Mouse (Mus musculus) midbrain, postnatal 0 days (tissue): ENCODE data around the gene Zfp367. TPM values are rescaled to one million over a fixed set of nuclear protein-coding genes. Genes with fewer than 3 reads are reported as not detected.

Experiments used
- ATAC-seq: fragments of 200-750 bp; cut with Nextera tagmentation; 2 replicates; pipeline ENCODE4 v1.8.0; 2017; ENCODE audit warnings: moderate number of reproducible peaks, mild to moderate bottlenecking, moderate TSS enrichment, moderate library complexity; ENCODE audit not compliant: low FRiP score
- DNase-seq: peaks from one replicate; pipeline ENCODE4 v3.0.0-alpha.2; 2015; ENCODE audit warnings: low spot score
- H3K27ac ChIP-seq: fragments of 300-500 bp; sonication (generic); 2 replicates; pipeline ENCODE4 v1.5.1; 2014; ENCODE audit warnings: low read depth, mild to moderate bottlenecking, low read length, mixed read lengths
- H3K27me3 ChIP-seq: fragments of 300-500 bp; sonication (generic); 2 replicates; pipeline ENCODE4 v1.6.1; 2014; ENCODE audit warnings: low read length, control low read depth, mixed read lengths; ENCODE audit not compliant: insufficient read depth
- H3K36me3 ChIP-seq: fragments of 300-500 bp; sonication (generic); 2 replicates; pipeline ENCODE4 v1.6.1; 2014; ENCODE audit warnings: low read length, control low read depth, mixed read lengths; ENCODE audit not compliant: insufficient read depth
- H3K4me1 ChIP-seq: fragments of 300-500 bp; sonication (generic); 2 replicates; pipeline ENCODE4 v1.6.1; 2014; ENCODE audit warnings: mild to moderate bottlenecking, control low read depth, antibody characterized with exemption, low read length, mixed read lengths; ENCODE audit not compliant: insufficient read depth
- H3K4me2 ChIP-seq: fragments of 300-500 bp; sonication (generic); 2 replicates; pipeline ENCODE4 v1.6.1; 2014; ENCODE audit warnings: low read depth, mild to moderate bottlenecking, low read length, mixed read lengths; ENCODE audit not compliant: poor library complexity, severe bottlenecking
- H3K4me3 ChIP-seq: fragments of 300-500 bp; sonication (generic); 2 replicates; pipeline ENCODE4 v1.5.1; 2014; ENCODE audit warnings: low read depth, mild to moderate bottlenecking, low read length, moderate library complexity
- H3K9ac ChIP-seq: fragments of 300-500 bp; sonication (generic); replicated peaks from 2 replicates; pipeline ENCODE4 v1.6.1; 2014; ENCODE audit warnings: mild to moderate bottlenecking, low read length, moderate library complexity, mixed read lengths; ENCODE audit not compliant: poor library complexity, severe bottlenecking
- H3K9me3 ChIP-seq: fragments of 300-500 bp; sonication (generic); 2 replicates; pipeline ENCODE4 v1.6.1; 2016; ENCODE audit warnings: low read length, control low read depth
- CTCF ChIP-seq: IDR thresholded peaks from 2 replicates; pipeline ENCODE4 v1.5.1; 2016; ENCODE audit warnings: antibody characterized with exemption, mild to moderate bottlenecking
- WGBS: fragments of 180-500 bp; shearing (Covaris S2); extraction: QIAGEN DNeasy Blood & Tissue Kit; methylation state at CpG from one replicate; pipeline ENCODE4 v1.1.7; 2014; 5-methylcytosine and 5-hydroxymethylcytosine counted together
- polyA plus RNA-seq: library from polyadenylated mRNA; unstranded; fragments of >200 nt; fragmentation: Nextera tagmentation; extraction: Ambion mirVana; gene quantifications from 2 replicates; pipeline ENCODE4 v1.2.1, GENCODE M21; 2015
- total RNA-seq: library from RNA; depleted of rRNA; stranded (reverse); fragments of >200 nt; gene quantifications from 2 replicates; pipeline ENCODE4 v1.2.3, GENCODE M21; 2014

Gene Zfp367
- total and polyA plus RNA-seq, 2 experiments from 2014 or later = 3.4 to 7.1 TPM

- Histone ChIP-seq H3K9ac (no peak overlapping the region), H3K4me3 (no peak overlapping the region), H3K36me3 (peaks cover 26% of the 10 kb centered on the region), H3K27ac (no peak overlapping the region), H3K4me2 (no peak overlapping the region), H3K27me3 (no peaks in the 10 kb centered on the region), H3K4me1 (no peaks in the 10 kb centered on the region), H3K9me3 (no peaks in the 10 kb centered on the region)
- DNase-seq (no peak), ATAC-seq (no peak)
- 90% methylated on average over 4 of the region's 4 CpGs for WGBS
- TF ChIP-seq CTCF = peak; percentile 44
Measured at GRCm38 (mm10) chr13:64180300-64180699, 27.3 kb upstream of the Zfp367 start.

- Histone ChIP-seq H3K4me1 (no peaks in the 10 kb centered on the region), H3K9ac (no peak overlapping the region), H3K36me3 (peaks cover 32% of the 10 kb centered on the region), H3K27ac (no peak overlapping the region), H3K9me3 (no peaks in the 10 kb centered on the region), H3K4me3 (no peak overlapping the region), H3K27me3 (no peaks in the 10 kb centered on the region), H3K4me2 (no peak overlapping the region)
- ATAC-seq (no peak), DNase-seq (no peak)
- no peak for TF ChIP-seq CTCF
- WGBS = 64% methylated on average over 13 of the region's 13 CpGs
Measured at GRCm38 (mm10) chr13:64178746-64179652, 26.0 kb upstream of the Zfp367 start.

GRCm38 (mm10) chr13:64178000-64178399, 25.0 kb upstream of the Zfp367 start:
- H3K36me3 ChIP-seq = peaks cover 35% of the 10 kb centered on the region
- TF ChIP-seq CTCF = no peak
- ATAC-seq (no peak), DNase-seq (no peak)
- no peak overlapping the region for H3K27ac ChIP-seq
- no peak overlapping the region for H3K9ac ChIP-seq
- no peaks in the 10 kb centered on the region for H3K4me1 ChIP-seq
- no peaks in the 10 kb centered on the region for H3K27me3 ChIP-seq
- H3K4me3 ChIP-seq = no peak overlapping the region
- no peaks in the 10 kb centered on the region for H3K9me3 ChIP-seq
- 79% methylated on average over 7 of the region's 7 CpGs for WGBS
- H3K4me2 ChIP-seq = no peak overlapping the region

GRCm38 (mm10) chr13:64169746-64170145, 16.7 kb upstream of the Zfp367 start:
- Histone ChIP-seq H3K9me3 (peaks cover 42% of the 10 kb centered on the region), H3K36me3 (peaks cover 27% of the 10 kb centered on the region), H3K27ac (no peak overlapping the region), H3K4me2 (no peak overlapping the region), H3K4me1 (no peaks in the 10 kb centered on the region), H3K9ac (no peak overlapping the region), H3K27me3 (no peaks in the 10 kb centered on the region), H3K4me3 (no peak overlapping the region)
- TF ChIP-seq CTCF = no peak
- DNase-seq (no peak), ATAC-seq (no peak)
- 99% methylated on average over 25 of the region's 25 CpGs for WGBS

GRCm38 (mm10) chr13:64163147-64163715, 10.2 kb upstream of the Zfp367 start:
- ATAC-seq (no peak), DNase-seq (no peak)
- Histone ChIP-seq H3K4me3 (peak overlapping the region; percentile 88), H3K4me1 (no peaks in the 10 kb centered on the region), H3K9me3 (peaks cover 10% of the 10 kb centered on the region; the same call in 1 of the 2 replicates), H3K9ac (peak overlapping the region; percentile 92), H3K27me3 (no peaks in the 10 kb centered on the region), H3K36me3 (no peaks in the 10 kb centered on the region; the same call in 1 of the 2 replicates), H3K4me2 (peak overlapping the region; percentile 97), H3K27ac (no peak overlapping the region)
- 37% methylated on average over 13 of the region's 13 CpGs for WGBS
- no peak for TF ChIP-seq CTCF

- Histone ChIP-seq H3K4me2 (peak overlapping the region; percentile 97), H3K9me3 (peaks cover 7% of the 10 kb centered on the region; the same call in 1 of the 2 replicates), H3K4me3 (peak overlapping the region; percentile 88), H3K36me3 (no peaks in the 10 kb centered on the region; the same call in 1 of the 2 replicates), H3K27ac (no peak overlapping the region), H3K27me3 (no peaks in the 10 kb centered on the region), H3K4me1 (no peaks in the 10 kb centered on the region), H3K9ac (peak overlapping the region; percentile 92)
- no peak for TF ChIP-seq CTCF
- peak; percentile 6 for DNase-seq
- no peak for ATAC-seq
- WGBS = 1% methylated on average over 14 of the region's 14 CpGs
Measured at GRCm38 (mm10) chr13:64162626-64163025, 9.6 kb upstream of the Zfp367 start.
